Mouse (Mus musculus) heart, embryonic 10.5 days (tissue): Measurements from ENCODE around the gene Rabgap1l. TPM values are rescaled to one million over a fixed set of nuclear protein-coding genes. Genes with fewer than 3 reads are reported as not detected.

Experiments used
- DNase-seq: peaks from one replicate; pipeline ENCODE4 v3.0.0-alpha.2; 2017; ENCODE audit warnings: low spot score
- H3K27ac ChIP-seq: fragments of 300-500 bp; sonication (generic); 2 replicates; pipeline ENCODE4 v1.5.1; 2016; ENCODE audit warnings: mild to moderate bottlenecking
- H3K27me3 ChIP-seq: fragments of 300-500 bp; sonication (generic); 2 replicates; pipeline ENCODE4 v1.6.1; 2016; ENCODE audit warnings: mild to moderate bottlenecking; ENCODE audit not compliant: poor library complexity, insufficient read depth, severe bottlenecking
- H3K36me3 ChIP-seq: fragments of 300-500 bp; sonication (generic); 2 replicates; pipeline ENCODE4 v1.6.1; 2016; ENCODE audit warnings: mild to moderate bottlenecking, moderate library complexity
- H3K4me1 ChIP-seq: fragments of 300-500 bp; sonication (generic); 2 replicates; pipeline ENCODE4 v1.6.1; 2016; ENCODE audit warnings: mild to moderate bottlenecking
- H3K4me3 ChIP-seq: fragments of 300-500 bp; sonication (generic); 2 replicates; pipeline ENCODE4 v1.5.1; 2016; ENCODE audit warnings: mild to moderate bottlenecking, moderate library complexity
- H3K9me3 ChIP-seq: fragments of 300-500 bp; sonication (generic); 2 replicates; pipeline ENCODE4 v1.6.1; 2016; ENCODE audit warnings: mild to moderate bottlenecking, moderate library complexity
- WGBS: fragments of 180-500 bp; shearing (Covaris S2); methylation state at CpG from one replicate; pipeline ENCODE4 v1.1.7; 2016; 5-methylcytosine and 5-hydroxymethylcytosine counted together
- polyA plus RNA-seq: library from polyadenylated mRNA; unstranded; fragments of >200 nt; fragmentation: Nextera tagmentation; extraction: Ambion mirVana; gene quantifications from 2 replicates; pipeline ENCODE4 v1.2.1, GENCODE M21; 2016

Gene Rabgap1l
- polyA plus RNA-seq, 1 experiment from 2014 or later: 28.1 TPM

DNA sequence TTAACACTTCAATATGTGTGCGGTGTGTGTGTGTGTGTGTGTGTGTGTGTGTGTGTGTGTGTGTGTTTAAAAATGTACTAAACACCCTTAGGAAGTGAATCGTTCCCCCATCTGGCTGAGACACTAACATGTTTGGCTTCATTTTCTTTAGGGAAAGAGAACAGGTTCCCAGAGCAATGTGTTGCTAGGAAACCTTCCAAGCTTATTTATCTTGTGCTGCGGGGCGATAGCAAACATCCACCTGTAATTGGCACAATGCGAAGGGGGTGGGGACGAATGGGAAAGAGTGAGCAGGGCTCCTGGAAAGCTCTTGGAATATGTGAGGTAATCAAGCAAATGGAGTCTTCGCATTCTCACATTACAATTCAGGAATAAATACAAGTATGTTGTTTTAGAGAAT lies 533.1 kb downstream of the Rabgap1l start:
- Histone ChIP-seq H3K4me1 (0 out of 2 replicates have a peak, but pooled peaks cover 2% of the 10 kb centered on the region), H3K9me3 (no peaks in the 10 kb centered on the region), H3K4me3 (no peak overlapping the region), H3K27me3 (no peaks in the 10 kb centered on the region), H3K27ac (no peak overlapping the region), H3K36me3 (no peaks in the 10 kb centered on the region)
- 72% methylated on average over 7 of the region's 7 CpGs for WGBS
- DNase-seq: no peak

DNA sequence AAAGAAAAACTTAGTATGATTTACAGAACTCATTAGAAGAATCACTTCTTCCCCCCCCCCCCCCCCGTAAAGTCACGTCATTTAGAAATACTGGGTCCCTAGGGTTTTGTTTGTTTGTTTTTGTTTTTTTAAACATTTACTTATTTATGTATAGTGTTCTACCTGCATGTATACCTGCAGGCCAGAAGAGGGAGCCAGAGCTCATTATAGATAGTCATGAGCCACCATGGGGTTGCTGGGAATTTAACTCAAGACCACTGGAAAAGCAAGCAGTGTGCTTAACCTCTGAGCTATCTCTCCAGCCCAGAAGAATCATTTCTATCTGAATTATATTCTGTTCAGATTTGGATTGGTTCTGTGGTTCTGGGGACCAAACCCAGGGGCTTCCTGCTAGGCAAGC lies 539.9 kb downstream of the Rabgap1l start:
- Histone ChIP-seq H3K36me3 (no peaks in the 10 kb centered on the region), H3K4me1 (peaks cover 11% of the 10 kb centered on the region; the same call in 1 of the 2 replicates), H3K27ac (no peak overlapping the region), H3K4me3 (no peak overlapping the region), H3K9me3 (no peaks in the 10 kb centered on the region), H3K27me3 (no peaks in the 10 kb centered on the region)
- 81% methylated on average over 2 of the region's 2 CpGs for WGBS
- DNase-seq: no peak

DNA sequence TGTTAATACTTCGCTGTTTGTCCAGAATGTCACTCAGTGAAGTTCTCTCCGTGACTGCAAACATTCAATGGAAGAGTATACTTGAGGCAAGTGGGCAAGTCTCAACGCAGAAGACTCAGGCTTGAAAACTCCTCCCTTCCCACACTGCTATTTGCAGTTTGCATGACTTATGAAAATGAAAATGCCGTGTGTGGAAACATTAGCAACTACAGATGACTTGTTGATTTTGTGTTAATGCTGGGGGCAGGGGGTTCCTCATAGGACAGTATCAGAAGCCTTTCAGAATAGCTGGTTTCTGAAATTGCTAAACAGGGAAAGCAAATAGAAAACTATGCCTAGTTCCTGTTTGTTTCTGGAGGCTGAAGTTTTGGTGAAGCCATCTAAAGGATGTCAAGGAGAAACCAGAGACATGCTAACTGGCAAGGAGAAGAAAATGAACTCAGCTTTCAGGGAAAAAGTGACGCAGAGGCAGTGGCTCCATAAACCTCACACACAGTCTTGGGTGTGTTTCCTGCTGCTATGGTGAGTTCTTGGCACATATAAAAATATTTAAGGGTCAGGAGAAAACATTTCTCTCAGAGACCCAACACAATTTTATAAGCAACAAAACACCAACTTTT lies 541.5 kb downstream of the Rabgap1l start:
- Histone ChIP-seq H3K4me1 (peaks cover 11% of the 10 kb centered on the region; the same call in 1 of the 2 replicates), H3K4me3 (no peak overlapping the region), H3K27me3 (no peaks in the 10 kb centered on the region), H3K36me3 (no peaks in the 10 kb centered on the region), H3K27ac (no peak overlapping the region), H3K9me3 (no peaks in the 10 kb centered on the region)
- no peak for DNase-seq
- WGBS: 77% methylated on average over 5 of the region's 5 CpGs

DNA sequence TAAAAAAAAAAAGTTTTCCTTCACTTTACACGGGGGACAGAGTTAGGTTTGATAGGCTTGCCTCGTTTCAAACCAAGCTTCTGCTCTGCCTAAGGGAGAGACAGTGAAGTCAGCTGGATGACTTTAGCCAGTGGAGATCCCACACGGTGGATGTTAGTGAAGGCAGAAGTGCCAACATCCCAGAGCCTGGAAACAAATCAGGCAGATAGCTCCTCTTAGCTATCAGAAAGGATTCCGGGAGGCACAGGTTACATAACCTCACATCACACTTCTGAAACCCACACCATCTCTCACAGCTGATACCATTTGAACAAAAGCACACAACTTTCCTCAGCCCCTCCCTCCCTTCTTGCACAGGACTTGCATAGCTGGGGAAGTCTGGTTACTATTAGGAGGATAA lies 542.2 kb downstream of the Rabgap1l start:
- Histone ChIP-seq H3K27ac (no peak overlapping the region), H3K36me3 (no peaks in the 10 kb centered on the region)
- WGBS: 34% methylated on average over 4 of the region's 4 CpGs

DNA sequence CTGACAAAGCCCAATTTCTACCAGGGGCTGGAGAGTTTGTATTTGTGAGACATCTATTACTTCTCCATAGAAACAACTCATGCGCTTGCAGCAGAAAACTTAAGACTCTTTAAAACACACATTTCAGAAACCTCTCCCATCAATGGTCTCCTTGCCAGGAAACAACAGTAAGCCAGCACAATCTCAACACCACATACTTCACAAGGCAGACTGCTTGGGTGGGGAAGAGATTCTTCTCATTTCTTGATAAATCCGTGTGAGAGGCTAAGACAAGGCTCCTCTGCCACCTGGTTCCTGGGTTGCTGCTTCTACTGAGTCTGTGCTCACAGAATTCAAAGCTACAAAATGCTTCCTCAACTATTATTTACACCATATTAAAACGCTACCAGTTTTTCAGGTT lies 543.2 kb downstream of the Rabgap1l start:
- Histone ChIP-seq H3K27me3 (no peaks in the 10 kb centered on the region), H3K36me3 (no peaks in the 10 kb centered on the region), H3K4me3 (no peak overlapping the region), H3K27ac (no peak overlapping the region), H3K9me3 (no peaks in the 10 kb centered on the region), H3K4me1 (peaks cover 11% of the 10 kb centered on the region; the same call in 1 of the 2 replicates)
- DNase-seq: no peak
- WGBS: 61% methylated on average over 3 of the region's 3 CpGs

More for the DNA sequence above, 542.2 kb downstream of the Rabgap1l start:
- DNase-seq: no peak
- Histone ChIP-seq H3K9me3 (no peaks in the 10 kb centered on the region), H3K27me3 (no peaks in the 10 kb centered on the region), H3K4me3 (no peak overlapping the region), H3K4me1 (peaks cover 11% of the 10 kb centered on the region; the same call in 1 of the 2 replicates)

DNA sequence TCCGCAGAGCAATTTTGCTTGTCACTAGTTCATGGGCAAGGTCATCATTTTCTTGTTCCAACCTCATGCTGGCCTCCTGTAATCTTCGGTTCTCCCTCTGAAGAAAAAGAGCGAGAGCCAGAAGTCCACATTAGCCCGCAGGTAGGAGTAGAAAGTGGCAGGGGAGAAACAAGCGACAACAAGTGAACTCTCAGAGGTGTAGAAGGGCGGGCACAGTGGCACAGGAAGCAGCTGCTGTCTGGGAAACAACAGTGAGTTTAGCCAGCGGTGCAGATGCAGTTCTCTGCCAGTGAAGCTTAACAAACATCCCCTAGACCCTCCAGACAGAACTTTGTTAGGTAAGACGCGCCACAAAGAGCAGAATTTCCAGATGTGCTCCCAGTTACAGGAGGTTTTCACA lies 545.5 kb downstream of the Rabgap1l start:
- DNase-seq: no peak
- peaks cover 11% of the 10 kb centered on the region; the same call in 1 of the 2 replicates for H3K4me1 ChIP-seq
- H3K27ac ChIP-seq: no peak overlapping the region
- H3K9me3 ChIP-seq: no peaks in the 10 kb centered on the region
- 80% methylated on average over 9 of the region's 9 CpGs for WGBS
- H3K27me3 ChIP-seq: no peaks in the 10 kb centered on the region
- H3K36me3 ChIP-seq: no peaks in the 10 kb centered on the region
- H3K4me3 ChIP-seq: no peak overlapping the region

DNA sequence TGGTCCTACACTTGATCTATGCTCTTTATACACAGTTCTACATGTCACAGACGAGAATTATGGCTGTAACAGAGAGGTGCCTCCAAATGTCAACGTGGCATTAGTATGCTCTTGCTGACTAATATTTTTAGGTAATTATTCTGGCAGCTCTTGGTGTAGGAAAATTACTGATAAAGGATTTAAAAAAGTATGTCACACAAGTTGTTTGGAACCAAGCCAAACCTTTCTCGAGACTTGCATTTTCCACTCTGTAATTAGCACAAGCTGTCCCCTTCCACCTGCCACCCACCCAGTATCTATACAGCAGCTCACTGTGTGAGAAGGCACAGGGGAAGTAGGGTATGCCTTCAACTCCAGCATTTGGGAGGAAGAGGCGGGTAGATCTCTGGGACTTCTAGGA lies 546.2 kb downstream of the Rabgap1l start:
- no peaks in the 10 kb centered on the region for H3K36me3 ChIP-seq
- no peaks in the 10 kb centered on the region for H3K27me3 ChIP-seq
- no peak overlapping the region for H3K4me3 ChIP-seq
- DNase-seq: no peak
- peaks cover 11% of the 10 kb centered on the region; the same call in 1 of the 2 replicates for H3K4me1 ChIP-seq
- no peaks in the 10 kb centered on the region for H3K9me3 ChIP-seq
- H3K27ac ChIP-seq: no peak overlapping the region
- WGBS: 70% methylated on average over 4 of the region's 4 CpGs

DNA sequence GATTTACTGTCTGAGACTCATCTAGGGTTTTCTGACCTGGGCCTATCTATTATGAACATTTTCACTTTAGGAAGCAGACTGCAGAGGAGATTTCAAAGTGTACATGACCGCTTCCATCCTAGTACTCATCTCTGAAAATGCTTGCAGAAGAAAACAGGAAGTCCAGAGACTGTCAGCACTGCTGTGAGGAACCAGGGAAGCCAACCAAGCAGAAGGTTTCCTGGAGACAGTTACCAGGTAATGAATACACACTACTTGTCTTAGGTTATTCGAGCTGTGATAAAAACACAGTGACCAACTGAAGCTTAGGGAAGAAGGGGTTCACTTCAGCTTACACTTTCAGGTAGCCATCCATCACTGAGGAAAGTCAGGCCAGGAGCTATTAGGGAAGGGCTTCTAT lies 547.1 kb downstream of the Rabgap1l start:
- no peak overlapping the region for H3K27ac ChIP-seq
- no peaks in the 10 kb centered on the region for H3K27me3 ChIP-seq
- H3K9me3 ChIP-seq: no peaks in the 10 kb centered on the region
- H3K36me3 ChIP-seq: no peaks in the 10 kb centered on the region
- no peak for DNase-seq
- H3K4me3 ChIP-seq: no peak overlapping the region
- WGBS: 72% methylated on average over 2 of the region's 2 CpGs
- peaks cover 11% of the 10 kb centered on the region; the same call in 1 of the 2 replicates for H3K4me1 ChIP-seq

DNA sequence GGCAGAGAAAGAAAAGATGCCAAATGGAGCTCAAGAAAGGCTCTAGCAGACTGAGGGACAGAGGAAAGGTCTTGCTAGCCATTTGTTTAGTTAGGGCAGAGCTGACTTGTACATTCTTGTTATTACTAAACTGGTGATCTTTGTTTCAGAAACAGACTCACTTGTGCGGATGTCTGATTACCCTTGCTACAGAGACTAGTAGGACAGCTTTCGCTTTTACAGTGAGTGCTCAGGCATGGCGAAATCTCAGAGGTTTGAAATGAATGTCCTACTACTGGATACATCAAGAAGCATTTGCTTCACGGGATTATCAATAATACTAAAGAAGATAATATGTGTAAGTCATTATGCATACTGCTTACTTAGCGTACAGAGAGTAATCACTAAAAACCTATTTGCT lies 548.3 kb downstream of the Rabgap1l start:
- WGBS: 90% methylated on average over 5 of the region's 5 CpGs
- no peak overlapping the region for H3K27ac ChIP-seq
- H3K27me3 ChIP-seq: no peaks in the 10 kb centered on the region
- no peak overlapping the region for H3K4me3 ChIP-seq
- no peaks in the 10 kb centered on the region for H3K36me3 ChIP-seq
- H3K9me3 ChIP-seq: no peaks in the 10 kb centered on the region
- DNase-seq: no peak
- H3K4me1 ChIP-seq: peaks cover under 1% of the 10 kb centered on the region; the same call in 1 of the 2 replicates

DNA sequence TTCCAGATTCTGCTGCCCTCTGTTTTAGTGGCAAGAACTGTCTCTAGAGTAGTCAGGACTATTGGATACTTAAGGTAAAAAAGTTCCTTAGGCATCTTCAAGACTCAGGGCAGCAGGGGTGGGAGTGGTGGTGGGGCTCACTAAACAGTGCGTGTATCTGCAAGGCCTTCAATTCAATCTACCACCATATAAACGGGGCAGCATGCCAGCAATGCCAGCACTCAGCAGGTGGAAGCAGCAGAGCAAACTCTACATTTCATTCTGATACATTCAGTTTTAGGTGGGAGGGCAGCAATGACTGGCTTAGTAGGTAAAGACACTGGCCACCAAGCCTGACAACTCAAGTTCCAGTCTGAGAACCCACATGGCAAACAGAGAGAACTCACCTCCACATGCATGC lies 552.9 kb downstream of the Rabgap1l start:
- no peak overlapping the region for H3K27ac ChIP-seq
- no peaks in the 10 kb centered on the region for H3K9me3 ChIP-seq
- DNase-seq: no peak
- H3K36me3 ChIP-seq: no peaks in the 10 kb centered on the region
- 93% methylated on average over 2 of the region's 2 CpGs for WGBS
- H3K4me3 ChIP-seq: no peak overlapping the region
- no peaks in the 10 kb centered on the region for H3K4me1 ChIP-seq
- H3K27me3 ChIP-seq: no peaks in the 10 kb centered on the region

DNA sequence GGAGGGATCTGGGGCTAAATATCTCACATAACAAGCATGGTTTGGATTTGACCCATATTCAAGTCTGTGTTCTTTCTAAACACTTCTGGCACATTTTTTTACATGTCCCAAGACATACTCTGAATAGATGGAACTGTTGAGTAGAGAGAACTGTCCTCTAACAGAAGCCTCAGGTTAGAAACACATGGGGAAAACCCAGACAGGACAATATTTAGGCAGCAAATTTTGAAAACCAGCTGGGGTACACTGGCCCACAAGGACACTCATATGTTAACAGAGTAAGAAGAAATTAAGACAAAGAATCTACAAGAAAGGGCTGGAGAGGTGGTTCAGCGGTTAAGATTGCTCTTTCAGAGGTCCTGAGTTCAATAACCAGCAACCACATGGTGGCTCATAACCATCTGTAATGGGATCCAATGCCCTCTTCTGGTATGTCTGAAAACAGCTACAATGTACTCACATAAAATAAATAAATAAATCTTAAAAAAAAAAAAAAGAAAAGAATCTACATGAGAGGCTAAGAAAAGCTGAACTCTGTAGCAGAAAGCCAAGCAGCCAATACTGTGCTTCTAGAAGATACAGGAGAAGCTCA lies 554.1 kb downstream of the Rabgap1l start:
- Histone ChIP-seq H3K27ac (no peak overlapping the region), H3K27me3 (no peaks in the 10 kb centered on the region), H3K4me1 (no peaks in the 10 kb centered on the region), H3K36me3 (no peaks in the 10 kb centered on the region), H3K4me3 (no peak overlapping the region), H3K9me3 (no peaks in the 10 kb centered on the region)
- 89% methylated on average over 1 of the region's 1 CpGs for WGBS
- no peak for DNase-seq

DNA sequence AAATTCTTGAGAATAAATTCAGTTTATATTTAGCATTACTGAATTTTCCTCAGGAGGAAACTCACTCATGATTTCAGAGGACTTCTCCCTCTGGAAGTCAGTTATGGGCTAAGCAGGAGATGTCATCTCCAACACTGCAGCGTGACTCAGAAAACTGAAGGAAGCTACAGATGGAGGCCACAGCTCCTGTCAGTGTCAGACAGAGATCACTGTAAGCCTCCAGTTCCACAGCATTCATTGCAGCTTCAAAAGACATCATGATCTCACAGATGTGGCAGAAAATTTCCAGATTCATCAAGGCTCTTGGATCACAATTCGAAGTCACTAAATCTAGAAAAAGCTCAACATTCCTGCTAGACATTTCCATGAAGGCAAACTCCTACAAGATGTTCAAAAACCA lies 555.0 kb downstream of the Rabgap1l start:
- H3K27me3 ChIP-seq: no peaks in the 10 kb centered on the region
- no peaks in the 10 kb centered on the region for H3K9me3 ChIP-seq
- H3K36me3 ChIP-seq: no peaks in the 10 kb centered on the region
- WGBS: 91% methylated on average over 2 of the region's 2 CpGs
- H3K27ac ChIP-seq: no peak overlapping the region
- DNase-seq: no peak
- H3K4me3 ChIP-seq: no peak overlapping the region
- no peaks in the 10 kb centered on the region for H3K4me1 ChIP-seq

DNA sequence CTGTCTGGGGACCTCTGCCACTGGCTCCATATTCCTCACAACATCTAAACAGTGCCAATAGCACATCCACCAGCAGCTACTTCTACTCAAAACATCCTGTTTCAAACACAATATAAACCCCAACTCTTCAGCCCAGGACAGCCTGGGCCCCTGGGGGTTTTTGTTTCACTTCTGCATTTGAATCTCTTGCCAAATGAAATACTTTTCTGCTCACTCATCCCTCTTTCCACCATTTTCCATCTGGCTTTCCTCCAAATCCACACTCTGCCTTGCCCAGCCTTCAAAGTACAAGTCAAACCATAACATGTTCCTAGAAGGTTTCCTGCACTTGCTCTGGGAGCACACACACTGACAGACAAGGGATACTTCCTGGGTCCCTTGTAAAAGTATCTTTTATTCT lies 559.1 kb downstream of the Rabgap1l start:
- Histone ChIP-seq H3K4me3 (no peak overlapping the region), H3K9me3 (no peaks in the 10 kb centered on the region), H3K27ac (no peak overlapping the region), H3K36me3 (no peaks in the 10 kb centered on the region), H3K27me3 (no peaks in the 10 kb centered on the region), H3K4me1 (no peaks in the 10 kb centered on the region)
- DNase-seq: no peak

DNA sequence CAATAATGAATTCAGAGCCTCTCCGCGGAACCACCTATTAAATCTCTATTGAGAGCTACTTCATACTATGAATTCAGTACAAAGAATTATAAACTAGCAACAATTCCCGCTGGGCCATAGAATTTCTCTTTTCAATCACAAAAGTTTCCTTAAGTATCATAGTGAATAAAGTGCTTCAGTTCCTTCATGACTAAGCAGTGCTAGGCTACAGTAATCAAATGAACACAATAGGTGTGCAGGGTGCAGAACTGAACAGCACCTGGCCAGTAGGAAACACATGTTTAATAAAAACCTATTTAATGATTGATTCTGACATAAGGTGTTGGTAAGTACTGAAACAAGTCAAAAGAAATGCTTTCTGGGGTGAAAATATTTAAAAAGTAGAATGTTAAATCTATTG lies 560.9 kb downstream of the Rabgap1l start:
- Histone ChIP-seq H3K9me3 (no peaks in the 10 kb centered on the region), H3K27me3 (no peaks in the 10 kb centered on the region), H3K36me3 (no peaks in the 10 kb centered on the region), H3K27ac (no peak overlapping the region), H3K4me1 (no peaks in the 10 kb centered on the region), H3K4me3 (no peak overlapping the region)
- no peak for DNase-seq
- WGBS: 92% methylated on average over 3 of the region's 3 CpGs
